Mouse (Mus musculus) heart, adult 2 months (tissue): ENCODE results near the gene Csk.

Experiments
- CTCF ChIP-seq: fragments of 200-600 bp; IDR thresholded peaks from 2 replicates; pipeline ENCODE4 v1.8.1; 2022; ENCODE audit warnings: antibody characterized with exemption, mild to moderate bottlenecking, moderate library complexity
- EP300 ChIP-seq: fragments of 200-500 bp; IDR thresholded peaks from 2 replicates; pipeline ENCODE4 v1.6.1; 2011; ENCODE audit warnings: low read depth, low read length, control low read depth; ENCODE audit not compliant: insufficient read depth
- POLR2A ChIP-seq: fragments of 200-500 bp; IDR thresholded peaks from 2 replicates; pipeline ENCODE4 v1.6.1; 2011; ENCODE audit warnings: mild to moderate bottlenecking, low read depth, low read length, control low read depth; ENCODE audit not compliant: insufficient read depth

GRCm38 (mm10) chr9:57658970-57659369 is 5.5 kb upstream of the Csk start:
- TF ChIP-seq EP300 (no peak), POLR2A (no peak), CTCF (peak; percentile 41; the same call in 1 of the 2 replicates)
